Mouse (Mus musculus) spleen, adult 18-20 months (tissue): ENCODE data around the gene R3hcc1l.

Experiments used
- DNase-seq, 2 experiments: peaks; one replicate each; pipeline ENCODE4 v3.0.0; 2022; ENCODE audit warnings: mixed read lengths in 2 of 2

The R3hcc1l gene

GRCm38 (mm10) chr19:42602041-42602440 is 83.5 kb downstream of the R3hcc1l start:
- no peak for DNase-seq

GRCm38 (mm10) chr19:42602576-42602975 is 84.0 kb downstream of the R3hcc1l start:
- no peak for DNase-seq

DNA sequence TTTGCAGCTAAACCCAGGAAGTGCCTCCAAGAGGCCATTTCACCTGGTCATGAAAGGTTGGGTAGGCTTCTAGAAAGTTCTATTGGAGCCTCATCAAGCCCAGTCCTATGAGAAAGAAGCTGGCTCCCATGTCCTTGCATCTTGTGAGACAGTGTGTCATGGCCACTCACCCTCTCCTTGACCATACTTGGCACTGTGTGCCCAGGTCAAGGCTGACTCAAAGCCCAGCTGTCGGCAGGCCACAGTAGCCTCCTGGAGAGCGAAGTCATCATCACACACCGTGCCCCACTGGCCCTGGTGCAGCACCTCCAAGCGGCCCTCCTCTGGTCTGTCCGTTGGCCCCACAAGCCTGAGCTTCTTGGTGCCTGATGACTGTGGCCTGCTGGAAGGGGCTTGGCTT is 89.5 kb downstream of the R3hcc1l start:
- DNase-seq, result no peak

- DNase-seq, result no peak
Observed at GRCm38 (mm10) chr19:42609716-42610115, 91.2 kb downstream of the R3hcc1l start.

DNA sequence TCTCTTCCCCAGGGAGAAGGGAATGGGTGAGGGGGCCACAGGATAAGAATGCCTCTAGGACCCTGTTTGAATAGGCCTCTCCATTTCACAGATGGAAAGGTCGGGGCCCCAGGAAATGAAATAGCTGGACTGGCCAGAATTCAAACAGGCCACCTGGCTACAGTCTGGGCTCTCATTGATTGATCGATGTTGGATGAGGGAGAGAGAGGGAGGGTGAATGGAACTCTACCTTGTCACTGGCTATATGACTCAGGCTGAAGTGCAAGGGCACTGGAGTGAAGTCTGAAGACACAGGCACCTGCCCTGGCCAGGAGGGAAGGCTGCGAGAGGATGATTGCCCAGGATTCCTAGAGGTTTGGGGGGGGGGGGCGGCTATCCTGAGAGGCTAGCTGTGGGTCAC is 93.2 kb downstream of the R3hcc1l start:
- DNase-seq, result no peak

DNA sequence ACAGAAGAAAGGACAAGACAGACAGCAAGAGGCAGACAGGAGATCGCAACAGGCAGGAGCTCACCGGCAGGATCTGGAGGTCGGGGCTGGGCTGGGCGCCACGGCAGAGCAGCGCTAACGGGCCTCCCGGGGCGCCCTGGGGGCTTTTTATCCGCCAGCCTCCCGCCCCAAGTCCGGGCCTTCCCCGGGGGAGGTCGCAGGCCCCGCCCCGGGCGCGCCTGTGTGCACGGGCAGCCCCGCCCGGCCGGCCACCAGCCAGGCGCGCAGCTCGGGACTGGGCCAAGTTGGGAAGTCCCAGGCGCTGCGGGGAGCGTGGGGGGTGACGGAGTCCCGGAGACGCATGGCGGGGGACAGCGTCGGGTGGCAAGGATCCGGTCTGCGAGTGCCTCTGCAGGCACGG is 94.1 kb downstream of the R3hcc1l start, which contains the start of gene Loxl4:
TSS of gene Loxl4 (minus strand) at position 160 of the 400 bp plus-strand sequence.
- peak; percentile 16 for DNase-seq

GRCm38 (mm10) chr19:42613116-42613515 is 94.6 kb downstream of the R3hcc1l start:
- no peak for DNase-seq

DNA sequence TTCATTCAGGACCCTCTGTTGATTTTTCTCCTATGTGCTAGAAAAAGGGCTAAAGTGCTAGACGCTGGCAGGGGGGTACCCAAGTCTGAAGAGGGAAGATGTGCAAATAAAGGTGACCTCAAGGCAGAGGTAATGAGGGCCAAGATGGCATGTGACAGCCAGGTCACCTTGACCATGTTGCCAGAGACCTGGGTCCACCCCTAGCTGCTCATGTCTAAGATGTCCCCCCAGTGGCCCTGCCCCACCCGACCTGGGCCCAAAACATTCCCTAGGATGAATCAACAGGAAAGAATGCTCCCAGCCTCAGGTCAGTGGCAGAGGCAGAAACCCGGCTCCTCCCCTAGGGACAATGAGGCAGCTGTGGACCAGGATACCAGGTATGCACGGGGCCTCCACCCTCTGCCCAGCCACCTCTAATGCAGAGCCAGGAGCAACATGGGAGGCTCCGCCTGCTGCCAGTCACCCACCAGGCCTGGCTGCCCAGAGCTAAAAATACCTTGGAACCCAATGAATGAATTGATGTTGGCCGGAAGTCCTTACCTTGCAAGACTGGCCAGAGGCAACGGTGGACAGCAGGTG is 95.2 kb downstream of the R3hcc1l start:
- no peak for DNase-seq

- no peak for DNase-seq
Observed at GRCm38 (mm10) chr19:42628068-42628467, 109.5 kb downstream of the R3hcc1l start.

DNA sequence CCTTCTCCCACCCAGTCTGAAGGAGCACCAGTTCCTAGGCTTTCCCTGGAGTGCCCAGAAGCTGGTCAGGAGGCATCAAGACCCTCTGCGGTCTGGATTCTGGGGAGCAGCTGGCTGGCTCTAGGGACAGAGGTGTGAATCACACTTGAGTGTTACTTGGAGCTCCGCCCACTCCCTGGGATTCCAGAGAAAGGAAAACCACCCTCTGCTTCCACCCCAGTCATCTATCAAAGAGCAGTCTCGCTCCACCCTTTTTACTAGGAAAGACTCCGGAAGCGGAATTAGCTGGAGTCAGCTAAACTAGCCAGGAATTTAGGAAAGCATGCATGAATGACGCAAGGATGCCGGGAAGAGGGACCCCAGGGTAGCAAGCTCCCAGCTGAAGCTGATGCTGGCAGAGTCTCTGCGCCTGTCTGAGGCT is 113.0 kb downstream of the R3hcc1l start:
- DNase-seq, result no peak

GRCm38 (mm10) chr19:42632301-42632700 is 113.7 kb downstream of the R3hcc1l start:
- DNase-seq, result no peak

DNA sequence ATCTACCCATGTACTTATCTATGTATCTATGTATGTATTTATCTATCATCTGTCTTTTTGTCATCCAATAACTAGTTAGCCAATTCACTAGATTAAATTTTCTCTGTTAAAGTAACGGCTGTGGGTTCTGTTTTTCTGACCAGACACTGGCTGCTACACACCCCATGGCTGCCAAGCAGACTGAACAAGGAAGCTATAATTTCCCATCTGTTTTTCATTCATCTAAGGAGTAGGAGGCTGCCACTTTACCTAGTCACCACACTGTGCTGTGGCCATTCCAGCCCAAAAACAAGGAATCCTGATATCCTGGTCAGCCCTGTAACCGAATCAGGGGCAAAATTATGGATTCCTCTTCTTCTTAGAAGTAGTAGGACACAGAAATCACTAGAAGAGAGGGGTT is 115.1 kb downstream of the R3hcc1l start:
- no peak for DNase-seq

- no peak for DNase-seq
Observed at GRCm38 (mm10) chr19:42636631-42637030, 118.1 kb downstream of the R3hcc1l start.

DNA sequence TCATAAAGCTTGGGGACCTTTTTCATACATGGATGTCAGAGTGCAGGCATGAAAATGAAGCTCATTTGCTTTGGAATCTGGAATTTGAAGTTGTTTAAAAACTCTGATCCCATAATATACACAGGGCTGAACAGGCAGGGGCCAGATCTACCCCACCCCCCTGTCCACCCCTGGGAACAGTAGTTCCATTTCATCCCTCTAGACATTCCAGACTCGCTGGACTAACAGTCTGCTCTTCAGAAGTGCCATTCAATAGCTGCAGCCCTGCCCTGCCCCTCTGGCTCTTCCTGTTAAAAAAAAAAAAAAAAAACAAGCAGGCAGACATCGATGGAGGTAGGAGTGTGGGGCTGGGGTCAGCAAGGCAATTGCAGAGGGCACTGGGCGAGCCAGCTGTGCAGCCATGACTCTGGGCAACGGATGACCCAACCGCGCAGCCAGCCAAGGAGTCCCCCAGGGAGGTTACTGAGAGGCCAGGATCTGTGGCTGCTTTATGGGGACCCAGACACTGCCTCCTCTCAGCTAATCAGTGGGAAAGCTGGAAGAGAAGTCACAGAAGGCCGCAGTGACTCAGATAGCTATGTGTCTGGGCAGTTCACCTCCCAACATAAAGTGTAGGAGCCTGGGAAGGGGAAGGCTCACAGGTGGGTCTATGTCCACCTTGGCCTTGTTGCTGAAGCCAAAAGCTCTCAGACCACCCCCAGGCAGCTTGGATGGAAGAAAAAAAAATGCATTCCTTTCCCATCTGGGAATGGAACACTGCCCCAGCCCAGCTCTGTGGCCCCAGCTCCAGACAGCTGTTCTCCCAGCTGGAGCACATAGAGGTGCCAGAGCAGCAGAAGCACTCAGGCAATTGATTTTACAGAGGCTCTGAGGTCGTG is 120.3 kb downstream of the R3hcc1l start:
- DNase-seq, result no peak

GRCm38 (mm10) chr19:42639544-42639943 is 121.0 kb downstream of the R3hcc1l start:
- no peak for DNase-seq

- DNase-seq, result no peak
Observed at GRCm38 (mm10) chr19:42640211-42640610, 121.7 kb downstream of the R3hcc1l start.
